Mouse (Mus musculus) B cell, adult 2 months (primary cell): Measurements from ENCODE around the gene Phf1.

Experiments used
- DNase-seq, 2 experiments: peaks; one replicate each; pipeline ENCODE4 v3.0.0; 2022

The Phf1 gene

DNA sequence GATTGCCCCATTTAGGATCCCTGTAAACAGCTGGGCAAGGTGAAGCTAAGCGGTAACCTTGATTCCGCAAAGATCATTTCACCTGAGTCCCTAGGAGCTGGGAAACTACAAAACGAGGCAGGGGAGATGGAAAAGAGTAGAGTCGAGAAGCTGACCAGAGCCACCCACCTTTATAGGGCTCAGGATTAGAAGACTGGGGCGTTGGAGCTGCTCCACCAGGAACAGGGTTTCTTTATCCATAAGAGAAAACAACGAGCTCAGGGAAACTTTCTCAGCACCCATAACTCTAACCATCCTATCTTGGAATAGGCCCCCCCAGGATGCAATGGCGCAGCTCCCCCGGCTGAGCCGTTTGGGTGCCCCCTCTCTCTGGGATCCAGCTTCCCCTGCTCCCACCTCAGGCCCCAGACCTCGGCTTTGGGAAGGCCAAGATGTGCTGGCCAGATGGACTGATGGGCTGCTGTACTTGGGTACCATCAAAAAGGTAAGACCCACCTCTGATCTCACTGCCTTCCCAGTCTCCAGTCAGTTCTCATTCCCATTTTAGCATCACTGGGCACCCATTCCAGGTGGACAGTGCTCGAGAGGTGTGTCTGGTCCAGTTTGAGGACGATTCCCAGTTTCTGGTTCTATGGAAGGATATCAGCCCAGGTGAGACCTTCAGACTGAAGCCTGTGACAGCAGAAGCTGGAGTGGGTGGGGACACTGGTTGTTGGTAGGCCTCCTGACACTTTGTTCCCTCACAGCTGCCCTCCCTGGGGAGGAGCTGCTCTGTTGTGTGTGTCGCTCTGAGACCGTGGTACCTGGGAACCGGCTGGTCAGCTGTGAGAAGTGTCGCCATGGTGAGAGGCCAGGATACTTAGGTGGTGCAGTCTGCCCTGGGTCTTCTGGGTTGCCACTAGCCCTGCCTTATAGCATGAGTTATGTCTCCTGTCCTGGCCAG is 1.3 kb downstream of the Phf1 start:
- no peak for DNase-seq

DNA sequence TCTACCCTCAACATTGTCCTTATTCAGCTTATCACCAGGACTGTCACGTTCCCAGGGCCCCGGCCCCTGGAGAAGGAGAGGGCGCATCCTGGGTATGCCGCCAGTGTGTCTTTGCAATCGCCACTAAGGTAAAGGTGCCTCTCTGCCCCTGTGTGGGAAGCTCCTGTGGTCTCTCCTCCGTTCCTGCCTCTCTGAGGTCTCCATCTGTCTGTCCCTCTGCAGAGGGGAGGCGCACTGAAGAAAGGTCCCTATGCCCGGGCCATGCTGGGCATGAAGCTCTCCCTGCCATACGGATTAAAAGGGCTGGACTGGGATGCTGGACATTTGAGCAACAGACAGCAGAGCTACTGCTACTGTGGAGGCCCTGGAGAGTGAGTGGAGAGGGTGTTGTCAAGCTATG is 2.2 kb downstream of the Phf1 start:
- DNase-seq = no peak

DNA sequence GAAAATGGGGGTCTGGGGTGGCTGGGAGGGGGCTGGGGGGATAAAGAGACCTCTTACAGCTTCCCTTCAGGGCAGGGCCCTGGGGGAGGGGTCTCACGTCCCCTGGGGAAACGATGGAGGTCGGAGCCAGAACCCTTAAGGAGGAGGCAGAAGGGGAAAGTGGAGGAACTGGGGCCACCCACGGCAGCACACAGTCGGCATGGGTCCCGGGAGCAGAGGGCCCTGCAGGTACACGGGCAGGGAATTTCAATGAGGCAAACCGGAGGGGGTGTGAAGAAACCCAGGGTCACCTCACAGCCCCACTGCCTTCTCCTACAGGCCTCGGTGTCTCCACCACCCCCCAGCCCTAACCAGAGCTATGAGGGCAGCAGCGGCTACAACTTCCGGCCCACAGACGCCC is 3.6 kb downstream of the Phf1 start:
- no peak for DNase-seq

DNA sequence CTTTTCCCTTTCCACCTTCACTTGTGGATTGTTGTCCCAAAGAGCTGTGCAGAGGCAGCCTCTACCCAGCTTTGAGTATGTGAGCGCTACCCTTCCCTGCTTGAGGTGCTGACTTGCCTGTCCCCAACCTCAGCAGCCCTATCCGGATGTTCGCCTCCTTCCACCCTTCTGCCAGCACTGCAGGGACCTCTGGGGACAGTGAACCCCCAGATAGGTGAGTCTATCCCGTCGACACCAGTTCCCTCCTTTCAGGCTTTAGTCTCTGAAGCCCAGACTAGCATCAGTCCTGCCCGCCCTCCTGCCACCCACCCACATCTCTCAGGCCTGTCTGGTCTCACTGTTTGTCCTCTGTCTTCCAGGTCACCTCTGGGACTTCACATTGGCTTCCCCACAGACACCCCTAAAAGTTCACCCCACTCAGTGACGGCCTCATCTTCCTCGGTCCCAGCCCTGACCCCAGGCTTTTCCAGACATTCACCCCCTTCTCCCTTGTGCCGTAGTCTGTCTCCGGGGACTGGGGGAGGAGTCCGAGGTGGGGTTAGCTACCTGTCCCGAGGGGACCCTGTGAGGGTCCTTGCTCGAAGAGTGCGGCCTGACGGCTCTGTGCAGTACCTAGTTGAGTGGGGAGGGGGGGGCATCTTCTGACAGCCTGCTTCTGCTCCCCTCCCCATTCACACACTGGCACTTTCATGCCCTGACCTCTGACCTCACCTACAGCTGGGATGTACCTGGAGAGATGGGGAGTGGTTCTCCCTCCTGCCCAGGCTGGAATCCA is 4.3 kb downstream of the Phf1 start:
- no peak for DNase-seq

DNA sequence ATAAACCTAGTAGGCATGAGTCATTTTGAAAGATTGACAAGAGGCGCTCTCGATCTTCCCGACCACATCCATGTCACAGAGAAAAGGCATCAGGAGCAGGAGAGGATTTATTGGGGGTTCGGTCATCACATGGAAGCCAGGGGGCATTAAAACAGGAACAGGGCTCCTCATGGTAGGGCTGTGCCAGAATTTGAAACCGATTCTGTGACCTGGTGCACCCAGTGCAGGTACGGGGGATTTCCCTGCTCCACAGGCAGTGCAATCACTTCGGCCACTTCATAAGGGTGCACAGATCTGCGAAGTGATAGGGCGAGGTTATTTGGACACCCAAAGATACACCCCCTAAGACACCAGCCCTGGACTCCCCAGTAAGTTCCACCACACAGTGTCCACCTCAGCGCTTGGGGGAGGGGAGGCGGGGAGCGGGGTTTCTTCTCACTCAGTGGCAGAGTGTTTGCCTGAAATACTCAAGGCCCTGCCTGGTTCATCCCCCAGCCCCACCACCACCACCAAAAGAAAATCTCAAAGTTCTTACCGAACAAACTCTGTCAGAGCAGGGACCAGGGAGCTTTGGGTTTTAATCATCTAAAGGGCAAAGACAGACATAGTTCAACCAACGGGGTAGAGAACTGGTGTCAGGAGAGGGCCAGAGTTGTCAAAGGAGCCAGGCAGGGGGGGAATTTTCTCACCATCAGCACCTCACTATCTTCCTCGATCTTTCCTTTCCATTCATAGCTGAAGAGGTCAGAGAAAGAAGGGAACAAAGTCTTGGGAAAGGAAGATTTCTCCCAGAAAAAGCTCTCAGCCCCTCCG is 5.2 kb downstream of the Phf1 start:
- no peak for DNase-seq

DNA sequence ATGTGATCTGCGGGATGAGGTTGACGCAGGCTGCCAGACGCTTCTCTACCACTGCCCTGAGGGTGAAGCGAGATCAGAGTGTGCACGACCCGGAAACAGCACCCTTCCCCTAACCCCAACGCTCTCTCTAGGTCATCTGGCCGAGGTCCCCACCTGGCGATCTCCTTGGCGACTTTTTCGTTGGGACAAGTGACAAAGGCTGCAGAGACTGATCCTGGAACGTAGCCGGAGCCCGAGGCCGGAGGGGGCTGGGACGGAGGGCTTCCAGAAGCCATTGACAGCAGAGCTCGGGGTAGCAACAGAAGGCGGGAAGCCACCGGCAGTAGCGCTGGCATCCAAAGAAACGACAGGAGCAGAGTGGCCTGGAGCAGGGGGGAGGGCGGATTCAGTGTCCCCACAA is 5.9 kb downstream of the Phf1 start:
- DNase-seq = no peak

DNA sequence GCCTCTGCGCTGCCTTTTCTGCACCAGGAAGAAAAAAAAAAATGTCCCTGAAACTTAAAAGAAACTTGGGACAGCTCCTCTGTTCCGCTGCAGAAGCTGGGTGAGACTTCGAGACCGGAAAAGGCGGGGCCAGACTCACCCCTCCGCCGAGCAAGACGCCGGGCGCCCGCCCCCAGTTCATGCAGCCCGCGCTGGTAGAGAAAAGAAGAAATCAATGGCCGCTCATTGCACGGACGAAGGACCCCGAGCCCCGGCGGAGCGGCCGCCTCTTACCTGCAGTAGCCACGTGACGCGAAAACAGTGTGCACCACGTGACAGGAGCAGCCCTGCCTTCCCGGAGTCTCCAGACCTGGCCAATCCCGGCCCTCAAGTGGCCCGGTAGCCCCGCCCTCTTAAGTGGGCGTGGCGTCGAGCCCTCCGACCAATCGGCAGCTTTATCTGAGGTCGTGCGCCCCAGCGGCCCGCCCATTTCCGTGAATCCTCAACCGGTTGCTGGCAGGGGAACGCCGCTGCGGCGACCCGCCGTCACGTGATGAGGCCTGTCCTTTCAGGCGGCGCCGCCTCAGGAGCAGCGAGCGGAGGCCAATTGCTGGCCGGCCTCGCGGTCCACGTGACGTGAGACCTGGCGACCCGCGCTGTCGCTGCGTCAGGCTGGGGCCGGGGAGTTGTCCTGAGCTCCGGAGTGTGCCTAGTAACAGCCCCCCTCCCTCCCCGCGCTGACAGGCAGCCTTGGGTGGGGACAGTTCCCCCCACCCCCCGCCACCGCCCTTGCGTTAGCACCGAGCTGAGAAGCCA is 6.5 kb downstream of the Phf1 start, which contains the start of gene Cuta:
Cuta (minus strand) TSS at position 392 of the 795 bp plus-strand sequence.
- DNase-seq = peak; percentile 99

DNA sequence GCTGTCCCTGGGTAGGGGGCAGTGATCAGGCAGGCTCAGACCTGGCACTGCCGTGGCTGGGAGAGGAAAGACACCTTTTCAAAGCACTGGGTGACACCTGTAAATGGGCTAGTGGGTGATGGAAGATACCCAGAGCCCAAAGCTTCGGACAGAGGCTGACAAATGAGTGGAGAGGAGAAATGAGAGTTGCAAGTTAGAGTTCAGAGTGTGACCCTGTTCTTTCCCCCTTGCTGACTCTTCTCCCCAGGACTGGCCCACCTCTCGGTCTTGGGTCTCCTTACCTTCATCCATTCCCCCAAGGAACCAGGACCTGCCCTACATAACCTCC is 7.1 kb downstream of the Phf1 start:
- no peak for DNase-seq

DNA sequence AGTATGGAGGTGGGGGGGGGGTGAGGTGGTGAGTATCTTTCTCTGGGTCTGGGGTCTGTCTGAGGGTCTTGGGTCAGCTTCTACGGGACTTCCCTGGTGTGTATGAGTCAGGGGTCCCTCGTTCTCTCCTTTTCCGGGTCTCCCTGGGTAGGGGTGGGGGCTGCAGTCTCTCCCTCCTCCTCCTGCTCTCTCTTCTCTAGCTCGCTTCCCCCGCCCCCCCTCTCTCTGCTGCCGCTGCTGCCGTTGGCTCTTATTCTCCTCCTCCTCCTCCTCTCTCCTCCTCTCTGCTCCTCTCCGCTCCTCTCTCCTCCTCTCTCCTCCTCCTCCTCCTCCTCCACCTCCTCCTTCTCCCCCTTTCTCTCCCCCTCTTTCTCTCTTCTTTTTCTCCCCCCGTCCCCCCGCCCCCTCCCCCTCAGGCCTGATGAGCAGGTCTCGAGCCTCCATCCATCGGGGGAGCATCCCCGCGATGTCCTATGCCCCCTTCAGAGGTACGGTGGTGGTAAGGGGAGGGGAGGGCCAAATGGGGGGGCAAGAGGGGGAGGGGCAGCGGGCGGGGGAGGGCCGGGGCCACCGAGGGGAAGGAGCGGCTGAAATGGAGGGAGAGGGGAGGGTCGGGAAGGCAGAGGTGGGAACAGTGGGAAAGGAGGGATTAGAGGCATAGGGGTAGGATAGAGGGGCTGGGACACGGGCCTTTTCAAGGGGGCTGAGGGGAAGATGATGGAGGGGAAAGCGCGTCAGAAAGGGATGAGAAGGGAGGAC is 8.4 kb downstream of the Phf1 start, which contains the start of gene Syngap1:
Syngap1 (plus strand) TSS at position 223 of the 759 bp plus-strand sequence.
- no peak for DNase-seq

DNA sequence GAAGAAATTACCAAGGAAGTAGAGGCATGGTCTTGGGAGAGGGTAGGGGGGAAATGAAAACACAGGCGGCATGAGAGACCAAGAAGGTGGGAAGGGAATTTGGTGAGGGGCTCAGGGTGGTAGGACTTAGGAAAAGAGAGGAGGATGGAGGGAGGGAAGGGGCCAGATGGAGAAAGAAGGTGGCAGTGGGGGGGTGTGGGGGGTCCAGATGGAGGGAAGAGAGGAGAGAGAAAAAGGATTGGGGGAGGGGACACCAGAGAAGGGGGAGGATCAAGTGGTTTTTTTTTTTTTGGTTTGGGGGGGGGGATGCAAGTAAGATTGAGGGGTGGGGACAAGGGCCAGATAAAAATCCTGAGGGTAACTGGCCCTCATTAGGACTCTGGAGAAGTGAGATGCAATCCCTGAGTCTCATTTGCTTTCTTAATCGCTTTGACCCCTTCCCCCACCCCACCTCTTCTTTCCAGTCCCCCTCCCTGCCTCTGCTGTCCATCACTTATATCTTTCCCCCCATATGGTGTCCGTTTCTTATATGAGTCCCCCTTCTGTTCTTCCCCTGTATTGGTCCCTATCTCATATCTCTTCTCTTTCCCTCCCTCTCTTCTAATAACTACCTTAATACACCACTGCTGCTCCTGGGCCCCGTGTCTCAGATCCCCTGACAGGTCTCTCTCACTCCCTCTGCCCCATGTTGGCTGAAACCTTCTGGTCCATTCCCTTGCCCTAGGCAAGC is 9.2 kb downstream of the Phf1 start:
- DNase-seq = no peak

DNA sequence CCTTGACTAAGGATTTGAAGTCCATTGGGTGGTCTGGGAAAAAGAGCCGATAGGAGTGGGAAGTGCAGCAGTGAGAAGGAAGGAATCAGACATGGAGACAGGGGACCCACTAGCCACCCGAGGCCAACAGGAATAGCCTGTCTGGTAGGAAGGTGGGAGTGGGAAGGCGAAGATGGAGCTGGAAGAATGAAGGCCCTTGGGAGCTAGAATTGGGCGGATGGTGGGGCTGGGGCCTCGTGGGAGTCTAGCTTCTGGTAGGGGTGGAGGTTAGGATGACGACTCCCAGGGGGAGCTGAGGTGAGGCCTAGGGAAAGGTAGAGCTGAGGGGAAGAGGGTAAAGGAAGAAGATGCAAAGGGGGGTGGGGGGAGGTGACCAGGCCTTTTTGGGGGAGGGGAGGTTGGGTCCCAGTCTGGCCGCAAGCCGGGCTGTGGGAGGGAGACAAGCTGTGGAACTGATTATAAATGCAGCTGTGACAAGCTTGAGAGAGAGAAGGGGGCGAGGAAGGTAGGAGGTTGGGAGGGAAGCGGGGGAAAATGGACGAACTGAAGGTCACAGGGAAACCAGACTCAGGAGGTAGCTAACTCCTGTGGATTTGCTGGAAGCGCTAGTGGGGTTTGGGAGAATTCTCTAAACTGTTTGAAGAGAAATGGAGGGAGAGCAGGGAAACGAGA is 13.1 kb downstream of the Phf1 start:
- no peak for DNase-seq

DNA sequence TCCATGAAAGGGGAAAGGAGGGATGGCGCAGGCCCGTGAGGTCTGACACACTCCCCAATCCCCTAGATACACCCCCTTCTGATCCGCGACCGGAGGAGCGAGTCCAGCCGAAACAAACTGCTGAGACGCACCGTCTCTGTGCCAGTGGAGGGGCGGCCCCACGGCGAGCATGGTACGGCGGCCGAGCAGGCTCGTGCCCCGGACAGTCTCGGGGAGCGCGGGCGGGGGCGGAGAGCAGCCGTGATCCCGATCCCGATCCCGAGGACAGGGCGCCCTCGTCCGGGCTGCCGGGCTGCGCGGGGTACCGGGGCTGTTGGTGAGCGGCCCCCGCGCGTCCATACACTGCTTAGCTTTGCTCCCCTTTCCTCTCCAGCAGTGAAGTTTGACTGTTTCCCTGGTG is 13.7 kb downstream of the Phf1 start:
- peak; percentile 39 to 52 for DNase-seq

DNA sequence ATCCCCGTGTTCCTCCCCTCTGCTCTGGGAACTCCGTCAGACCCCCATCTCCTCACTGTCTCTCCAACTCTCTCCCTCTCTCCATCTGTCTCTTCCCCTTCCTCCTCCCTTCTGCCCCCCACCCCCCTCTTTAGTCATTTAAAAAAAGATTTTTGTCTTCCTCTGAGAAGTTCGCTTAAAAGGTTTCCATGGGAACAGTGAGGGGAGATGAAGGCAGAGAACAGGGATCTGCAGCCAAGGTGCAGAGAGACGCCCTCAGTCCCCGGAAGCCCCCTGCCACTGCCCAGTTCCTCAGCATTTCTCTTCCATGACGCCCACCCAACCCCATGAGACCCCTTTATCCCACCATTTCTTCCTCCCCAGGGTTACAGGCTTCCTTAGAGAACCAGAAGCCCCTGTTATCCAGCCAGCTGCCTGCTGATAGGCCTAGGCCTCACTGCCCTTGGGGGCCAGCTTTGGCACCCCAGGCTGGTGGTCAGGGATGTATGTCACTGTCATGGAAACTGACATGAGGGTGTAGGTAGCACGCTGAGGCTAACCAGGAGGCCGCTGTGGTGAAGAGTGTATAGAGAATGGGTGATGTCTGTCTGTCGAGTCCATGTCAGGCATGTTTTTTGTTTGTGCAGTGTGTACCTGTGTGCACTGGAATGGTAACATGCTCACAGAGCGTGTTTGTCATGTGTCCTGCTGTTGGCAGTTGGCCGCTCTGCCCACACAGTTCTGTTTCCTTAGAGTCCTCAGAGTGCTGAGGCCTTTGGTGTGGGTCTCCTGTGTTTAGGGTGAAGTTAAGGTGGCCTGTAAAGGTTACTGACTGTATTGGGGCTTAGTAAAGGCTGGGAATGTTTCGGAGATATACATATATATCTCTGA is 14.6 kb downstream of the Phf1 start:
- no peak for DNase-seq

DNA sequence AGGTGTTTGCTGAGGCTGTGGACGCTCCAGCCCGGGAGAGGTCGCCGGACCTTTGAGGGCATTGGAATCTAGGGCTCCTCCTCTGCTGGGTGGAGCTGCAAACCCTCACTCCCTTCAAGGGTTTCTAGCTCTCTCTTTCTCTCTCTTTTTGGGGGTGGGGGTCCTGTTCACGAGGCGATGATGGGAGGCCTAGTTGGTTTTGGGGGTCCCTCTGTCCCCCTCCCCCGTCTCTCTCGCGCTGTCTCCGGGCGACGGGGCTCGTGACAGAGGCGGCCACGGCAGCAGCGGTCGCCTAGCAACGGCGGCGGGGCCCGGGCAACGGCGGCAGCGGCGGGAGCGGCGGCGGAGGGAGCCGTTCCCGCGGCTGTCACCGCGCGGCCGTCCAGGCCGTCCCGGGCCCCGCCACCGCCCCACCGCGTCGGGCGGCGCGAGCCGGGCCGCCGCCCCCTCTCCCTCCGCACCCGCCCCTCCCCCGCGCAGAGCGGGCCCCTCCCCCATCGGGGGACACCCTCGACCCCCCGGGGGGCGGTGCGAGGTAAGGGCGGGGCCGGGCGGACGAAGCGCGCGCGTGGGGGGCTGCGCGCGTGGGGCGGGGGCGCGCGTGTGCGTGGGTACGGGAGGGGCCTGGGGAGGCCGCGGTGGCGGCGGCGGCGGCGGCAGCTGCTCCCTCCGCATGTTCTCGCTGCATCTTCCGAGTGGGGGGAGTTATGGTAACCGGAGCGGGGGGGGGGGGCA is 15.6 kb downstream of the Phf1 start:
- peak in 1 of 2 experiments; percentile 42 for DNase-seq

DNA sequence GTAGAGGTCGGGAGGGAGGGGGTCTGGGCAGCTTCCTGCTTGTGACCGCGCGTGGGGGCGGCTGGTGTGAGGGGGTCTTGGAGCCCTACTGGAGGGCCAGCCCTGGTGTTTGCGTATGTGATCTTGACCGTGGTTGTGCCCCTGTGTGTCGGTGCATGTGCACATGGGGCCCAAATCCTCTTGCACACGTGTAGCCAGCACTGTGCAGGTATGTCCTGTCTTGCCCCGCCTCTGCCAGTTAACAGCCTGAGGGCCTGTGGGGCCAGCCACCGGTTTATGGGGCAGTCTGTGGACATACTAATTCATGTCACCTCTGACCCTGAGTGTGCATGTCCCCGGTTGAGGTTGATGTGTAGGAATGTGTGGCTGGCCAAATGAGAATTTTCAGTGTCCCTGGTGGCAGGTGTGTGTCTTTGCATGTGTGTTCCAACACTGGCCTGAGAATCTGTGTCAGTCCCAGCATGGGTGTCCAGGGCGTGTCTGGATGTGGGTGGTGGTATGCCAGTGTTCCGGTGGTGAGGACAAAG is 16.3 kb downstream of the Phf1 start:
- peak; percentile 44 to 45 for DNase-seq

DNA sequence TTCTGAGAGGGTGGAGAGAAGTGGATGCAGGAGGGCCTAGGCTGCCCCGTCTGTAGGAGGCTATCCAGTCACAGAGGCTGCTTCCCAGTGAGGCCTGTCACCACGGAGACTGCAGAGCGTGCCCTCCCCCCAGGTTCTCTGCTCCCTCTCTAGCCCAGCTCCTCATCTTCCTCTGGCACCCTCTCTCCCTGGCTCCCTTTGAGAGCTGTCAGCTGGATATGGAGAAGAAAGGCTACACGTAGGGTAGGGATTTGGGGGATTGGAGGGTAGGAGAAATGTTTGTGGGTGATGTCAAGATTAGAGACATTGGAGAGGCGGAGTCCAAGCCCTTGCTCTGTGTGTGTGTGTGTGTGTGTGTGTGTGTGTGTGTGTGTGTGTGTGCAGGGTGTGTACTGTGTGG is 17.0 kb downstream of the Phf1 start:
- no peak for DNase-seq

DNA sequence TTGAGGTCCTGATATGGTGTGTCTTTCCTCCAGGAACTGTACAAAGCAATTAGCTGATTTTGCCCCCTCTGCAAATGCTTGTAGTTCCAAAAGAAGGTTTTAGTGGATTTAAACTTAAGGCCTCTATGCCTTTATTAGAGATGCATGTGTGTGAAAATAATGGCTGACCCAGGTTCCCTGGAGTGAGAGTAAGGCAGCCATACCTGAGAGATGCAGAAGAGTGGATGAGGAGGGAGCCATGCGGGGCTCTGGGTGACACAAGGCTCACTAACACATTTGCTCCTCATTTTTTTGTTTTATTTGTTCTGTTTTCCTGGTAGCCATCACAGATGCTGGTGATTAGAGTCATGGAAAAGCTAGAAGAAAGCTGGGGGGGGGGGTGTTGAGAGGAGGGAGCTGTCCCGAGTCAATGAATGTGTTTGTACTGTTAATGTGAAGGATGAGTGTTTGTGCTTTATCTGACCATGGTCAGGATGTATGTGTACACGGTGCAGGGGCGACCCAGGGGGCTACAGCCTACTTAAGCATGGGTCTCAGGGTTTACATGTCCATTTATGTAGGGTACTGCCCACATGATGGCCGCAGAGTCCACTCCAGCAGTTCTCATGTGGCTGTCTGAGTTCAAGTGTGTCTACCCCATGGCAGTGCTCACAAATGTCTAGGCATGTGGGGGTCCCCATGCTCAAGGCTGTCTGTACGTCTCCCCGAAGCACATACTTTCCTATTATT is 17.9 kb downstream of the Phf1 start:
- DNase-seq = no peak
